Mouse (Mus musculus) intestine, embryonic 14.5 days (tissue): ENCODE measurements around the gene Srsf5. TPM values are rescaled to one million over a fixed set of nuclear protein-coding genes. Genes with fewer than 3 reads are reported as not detected.

Source experiments
- ATAC-seq: fragments of 200-750 bp; cut with Nextera tagmentation; replicated peaks from 2 replicates; pipeline ENCODE4 v1.8.0; 2017; ENCODE audit warnings: low read depth, moderate number of reproducible peaks, moderate TSS enrichment, moderate library complexity; ENCODE audit not compliant: low FRiP score, low TSS enrichment
- DNase-seq: peaks from one replicate; pipeline ENCODE4 v3.0.0-alpha.2; 2018; ENCODE audit warnings: low spot score
- H3K27ac ChIP-seq: fragments of 300-500 bp; sonication (generic); 2 replicates; pipeline ENCODE4 v1.5.1; 2014; ENCODE audit warnings: low read depth, mild to moderate bottlenecking, control low read depth
- H3K27me3 ChIP-seq: fragments of 300-500 bp; sonication (generic); replicated peaks from 2 replicates; pipeline ENCODE4 v1.6.1; 2014; ENCODE audit warnings: low read length, control low read depth; ENCODE audit not compliant: control insufficient read depth, insufficient read depth
- H3K36me3 ChIP-seq: fragments of 300-500 bp; sonication (generic); 2 replicates; pipeline ENCODE4 v1.6.1; 2014; ENCODE audit warnings: low read length, control low read depth; ENCODE audit not compliant: control insufficient read depth, insufficient read depth
- H3K4me1 ChIP-seq: fragments of 300-500 bp; sonication (generic); replicated peaks from 2 replicates; pipeline ENCODE4 v1.6.1; 2014; ENCODE audit warnings: low read length, control low read depth, mixed read lengths; ENCODE audit not compliant: control insufficient read depth, insufficient read depth
- H3K4me2 ChIP-seq: fragments of 300-500 bp; sonication (generic); 2 replicates; pipeline ENCODE4 v1.6.1; 2014; ENCODE audit warnings: low read length
- H3K4me3 ChIP-seq: fragments of 300-500 bp; sonication (generic); 2 replicates; pipeline ENCODE4 v1.5.1; 2014; ENCODE audit warnings: low read depth, low read length, control low read depth, mixed read lengths
- H3K9ac ChIP-seq: fragments of 300-500 bp; sonication (generic); 2 replicates; pipeline ENCODE4 v1.6.1; 2014; ENCODE audit warnings: mild to moderate bottlenecking, low read length
- H3K9me3 ChIP-seq: fragments of 300-500 bp; sonication (generic); 2 replicates; pipeline ENCODE4 v1.6.1; 2016; ENCODE audit warnings: low read length, control low read depth; ENCODE audit not compliant: control insufficient read depth
- whole genome bisulfite sequencing: fragments of 180-500 bp; shearing (Covaris S2); extraction: QIAGEN DNeasy Blood & Tissue Kit; methylation state at CpG from one replicate; pipeline ENCODE4 v1.1.7; 2014; 5-methylcytosine and 5-hydroxymethylcytosine counted together
- polyA plus RNA-seq: library from polyadenylated mRNA; unstranded; fragments of >200 nt; fragmentation: Nextera tagmentation; extraction: Ambion mirVana; gene quantifications from 2 replicates; pipeline ENCODE4 v1.2.1, GENCODE M21; 2014

The Srsf5 gene
- polyA plus RNA-seq, 1 experiment from 2014 or later, result 350 TPM

DNA sequence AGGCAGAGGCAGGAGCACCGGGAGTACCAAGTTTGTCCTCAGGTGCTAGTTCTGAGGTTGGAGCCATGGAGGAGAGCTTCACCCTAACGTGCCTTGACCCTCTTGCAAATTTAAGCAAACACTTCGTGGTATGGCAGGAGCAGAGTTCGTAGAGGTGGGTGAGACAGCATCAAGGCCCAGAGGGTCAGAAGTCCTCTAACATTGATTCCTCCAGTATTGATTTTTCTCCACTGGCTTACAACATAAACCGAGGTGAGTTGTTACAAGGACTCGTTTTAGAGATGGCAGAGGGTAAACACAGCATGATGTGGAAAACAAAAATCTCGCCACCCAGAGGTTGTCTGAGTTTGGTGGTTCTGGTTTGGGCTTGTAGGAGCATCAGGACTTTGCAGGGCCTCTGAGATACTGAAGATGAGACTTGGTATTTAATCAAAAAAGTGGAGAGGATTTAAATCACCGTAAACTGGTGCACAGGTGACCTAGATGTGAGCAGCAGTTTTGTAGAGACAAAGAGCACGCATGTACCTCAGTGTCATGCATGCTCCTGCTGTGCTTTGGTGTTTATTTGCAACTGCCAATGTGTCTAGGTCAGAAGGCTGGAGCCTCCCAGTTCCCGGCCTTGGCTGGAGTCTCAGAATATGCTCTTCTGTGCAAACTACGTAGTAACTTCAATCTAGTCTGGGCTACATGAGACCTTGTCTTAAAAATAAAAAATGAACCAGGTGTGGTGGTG is 30.8 kb downstream of the Srsf5 start:
- DNase-seq (peak; percentile 41), ATAC-seq (no peak)
- H3K4me3 ChIP-seq, result no peak overlapping the region
- no peaks in the 10 kb centered on the region for H3K27me3 ChIP-seq
- H3K9ac ChIP-seq, result no peak overlapping the region
- no peaks in the 10 kb centered on the region for H3K36me3 ChIP-seq
- H3K4me2 ChIP-seq, result no peak overlapping the region
- WGBS, result 82% methylated on average over 11 of the region's 11 CpGs
- no peaks in the 10 kb centered on the region for H3K9me3 ChIP-seq
- H3K4me1 ChIP-seq, result no peaks in the 10 kb centered on the region
- no peak overlapping the region for H3K27ac ChIP-seq

DNA sequence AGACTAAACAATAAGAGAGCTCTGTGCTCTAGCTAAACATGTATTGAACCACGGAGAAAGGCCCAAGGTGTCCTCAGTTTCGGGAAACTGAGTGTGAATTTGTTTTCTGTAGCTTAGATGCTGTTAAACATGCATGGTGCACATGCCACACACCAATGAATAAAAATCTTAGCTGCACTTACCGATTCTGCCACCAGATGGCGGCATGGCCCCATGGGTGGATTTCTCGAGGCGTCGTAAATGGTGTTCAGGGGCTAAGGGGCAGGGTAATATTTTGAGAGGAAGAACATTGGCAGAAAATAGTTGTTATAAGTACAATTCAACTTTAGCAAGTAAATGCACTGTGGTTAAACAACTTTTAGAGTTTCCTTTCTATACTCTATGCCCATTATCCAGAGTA is 37.0 kb downstream of the Srsf5 start:
- Histone ChIP-seq H3K27ac (no peak overlapping the region), H3K9me3 (no peaks in the 10 kb centered on the region), H3K4me1 (no peaks in the 10 kb centered on the region), H3K27me3 (no peaks in the 10 kb centered on the region), H3K9ac (no peak overlapping the region), H3K4me2 (no peak overlapping the region), H3K36me3 (no peaks in the 10 kb centered on the region), H3K4me3 (no peak overlapping the region)
- DNase-seq, result peak; percentile 96
- WGBS, result 1% methylated on average over 7 of the region's 7 CpGs
- no peak for ATAC-seq

DNA sequence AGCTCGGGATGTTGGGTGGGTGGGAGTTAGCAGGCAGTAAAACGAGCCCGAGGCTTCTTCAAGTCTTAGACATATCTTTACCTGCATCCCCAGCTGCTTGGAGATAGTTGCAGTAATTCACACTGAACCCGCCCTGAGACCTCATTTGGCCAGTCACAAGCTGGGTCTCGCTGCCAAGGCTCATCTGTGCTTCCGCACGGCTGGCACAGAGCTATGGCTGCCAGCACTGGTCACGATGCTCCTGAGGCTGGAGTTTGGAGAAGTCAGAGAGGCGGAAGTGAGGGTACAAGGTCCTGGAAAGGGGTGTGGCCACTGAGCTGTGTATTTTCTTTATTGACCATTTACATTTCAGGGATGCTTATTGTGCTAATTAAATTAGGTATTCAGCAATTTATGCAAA is 38.4 kb downstream of the Srsf5 start:
- DNase-seq (no peak), ATAC-seq (no peak)
- Histone ChIP-seq H3K9ac (no peak overlapping the region), H3K36me3 (no peaks in the 10 kb centered on the region), H3K4me2 (no peak overlapping the region), H3K27me3 (no peaks in the 10 kb centered on the region), H3K27ac (no peak overlapping the region), H3K9me3 (no peaks in the 10 kb centered on the region), H3K4me3 (no peak overlapping the region), H3K4me1 (no peaks in the 10 kb centered on the region)
- 74% methylated on average over 9 of the region's 9 CpGs for WGBS

DNA sequence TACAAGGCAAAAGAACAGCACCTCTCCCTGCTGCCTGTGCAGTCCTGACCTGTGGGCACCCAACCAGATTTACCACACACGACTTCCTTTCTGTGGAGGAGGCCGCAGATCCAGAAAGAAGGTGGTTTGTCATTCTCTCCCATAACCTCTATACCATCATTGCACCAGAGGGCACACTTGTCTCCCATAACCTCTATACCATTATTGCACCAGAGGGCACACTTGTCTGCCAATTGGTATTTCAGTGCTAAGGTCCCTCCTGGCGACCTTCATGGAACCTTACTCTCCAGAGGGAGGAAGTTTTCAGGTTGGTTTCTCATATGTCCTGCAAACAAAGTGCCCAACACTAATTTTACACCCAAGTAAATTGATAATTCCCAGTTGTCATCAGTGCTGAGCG is 41.3 kb downstream of the Srsf5 start:
- Histone ChIP-seq H3K27me3 (no peaks in the 10 kb centered on the region), H3K4me1 (no peaks in the 10 kb centered on the region), H3K4me3 (no peak overlapping the region), H3K36me3 (no peaks in the 10 kb centered on the region), H3K4me2 (no peak overlapping the region), H3K9ac (no peak overlapping the region), H3K27ac (no peak overlapping the region), H3K9me3 (no peaks in the 10 kb centered on the region)
- DNase-seq, result peak; percentile 36
- 74% methylated on average over 4 of the region's 4 CpGs for WGBS
- ATAC-seq, result no peak

DNA sequence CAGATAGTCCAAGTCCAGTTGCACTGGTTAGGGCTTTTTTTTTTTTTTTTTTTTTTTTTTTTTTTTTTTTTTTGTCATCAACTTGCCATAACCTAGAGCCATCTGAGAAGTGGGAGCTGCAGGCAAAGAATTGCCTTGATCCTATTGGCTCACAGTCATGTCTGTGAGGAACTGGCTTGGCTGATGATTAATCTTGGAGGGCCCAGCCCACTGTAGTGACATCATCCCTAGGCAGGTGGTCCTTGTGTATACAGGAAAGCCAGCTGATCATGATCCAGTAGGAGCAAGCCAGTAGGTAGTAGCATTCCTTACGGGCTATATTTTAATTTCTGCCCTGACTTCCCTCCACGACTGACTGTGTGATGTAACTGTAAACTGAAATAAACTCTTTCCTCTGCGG is 43.0 kb downstream of the Srsf5 start:
- Histone ChIP-seq H3K9ac (no peak overlapping the region), H3K36me3 (no peaks in the 10 kb centered on the region), H3K9me3 (no peaks in the 10 kb centered on the region), H3K27ac (no peak overlapping the region), H3K4me2 (no peak overlapping the region), H3K4me1 (no peaks in the 10 kb centered on the region), H3K4me3 (no peak overlapping the region), H3K27me3 (no peaks in the 10 kb centered on the region)
- no peak for DNase-seq
- no peak for ATAC-seq
- 78% methylated on average over 3 of the region's 3 CpGs for WGBS

DNA sequence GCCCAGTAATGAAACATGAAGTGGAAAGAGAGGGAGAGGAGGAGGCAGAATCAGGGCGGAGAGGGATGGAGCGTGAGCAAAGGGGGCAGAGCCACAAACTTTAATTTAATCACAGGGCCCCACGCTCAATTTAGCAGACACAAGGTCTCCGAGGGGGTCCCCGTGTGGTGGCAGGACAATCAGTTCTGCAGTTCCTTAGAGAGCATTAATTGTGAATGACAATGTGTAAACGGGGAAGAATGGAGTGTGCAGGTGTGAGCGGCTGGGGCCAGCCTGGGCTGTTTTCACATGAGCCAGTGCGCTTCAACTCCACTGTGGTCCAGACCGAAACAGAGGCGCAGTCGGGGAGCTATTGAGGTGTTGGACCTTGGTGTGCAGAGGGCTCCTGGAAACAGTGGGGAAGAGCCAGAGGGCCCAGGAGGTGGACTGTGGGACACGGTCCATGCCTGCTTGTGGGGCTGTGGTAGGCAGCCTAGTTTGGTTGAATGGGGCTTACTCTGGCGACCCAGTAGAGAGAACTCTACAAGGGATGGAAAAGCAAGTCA is 45.7 kb downstream of the Srsf5 start:
- no peaks in the 10 kb centered on the region for H3K27me3 ChIP-seq
- DNase-seq (no peak), ATAC-seq (no peak)
- no peak overlapping the region for H3K4me2 ChIP-seq
- H3K9me3 ChIP-seq, result 0 out of 2 replicates have a peak, but pooled peaks cover 3% of the 10 kb centered on the region
- H3K4me1 ChIP-seq, result no peaks in the 10 kb centered on the region
- no peak overlapping the region for H3K27ac ChIP-seq
- H3K9ac ChIP-seq, result no peak overlapping the region
- H3K36me3 ChIP-seq, result no peaks in the 10 kb centered on the region
- WGBS, result 87% methylated on average over 13 of the region's 13 CpGs
- no peak overlapping the region for H3K4me3 ChIP-seq

DNA sequence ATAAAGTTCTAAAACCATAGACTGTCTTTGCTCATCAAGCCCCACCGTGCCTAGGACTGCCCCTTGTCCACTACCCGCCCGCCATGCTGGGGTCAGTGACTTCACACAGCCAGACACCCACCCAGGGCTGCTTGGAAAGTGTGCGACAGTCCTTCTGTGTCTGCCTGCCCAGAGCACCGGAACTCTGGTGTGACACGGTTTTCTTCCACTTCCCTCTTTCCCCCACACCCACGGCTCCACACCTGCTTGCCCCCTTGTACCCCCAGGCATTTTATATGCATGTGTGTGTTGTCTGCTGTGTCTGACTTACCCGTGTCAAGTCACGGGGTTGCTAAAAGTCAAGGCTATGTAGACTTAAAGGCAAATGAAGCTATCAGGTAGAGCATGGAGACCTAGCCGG is 46.5 kb downstream of the Srsf5 start:
- DNase-seq (no peak), ATAC-seq (no peak)
- H3K27ac ChIP-seq, result no peak overlapping the region
- H3K9me3 ChIP-seq, result 0 out of 2 replicates have a peak, but pooled peaks cover 3% of the 10 kb centered on the region
- no peak overlapping the region for H3K4me2 ChIP-seq
- H3K36me3 ChIP-seq, result no peaks in the 10 kb centered on the region
- 85% methylated on average over 10 of the region's 10 CpGs for WGBS
- no peak overlapping the region for H3K9ac ChIP-seq
- H3K27me3 ChIP-seq, result no peaks in the 10 kb centered on the region
- H3K4me1 ChIP-seq, result no peaks in the 10 kb centered on the region
- no peak overlapping the region for H3K4me3 ChIP-seq

DNA sequence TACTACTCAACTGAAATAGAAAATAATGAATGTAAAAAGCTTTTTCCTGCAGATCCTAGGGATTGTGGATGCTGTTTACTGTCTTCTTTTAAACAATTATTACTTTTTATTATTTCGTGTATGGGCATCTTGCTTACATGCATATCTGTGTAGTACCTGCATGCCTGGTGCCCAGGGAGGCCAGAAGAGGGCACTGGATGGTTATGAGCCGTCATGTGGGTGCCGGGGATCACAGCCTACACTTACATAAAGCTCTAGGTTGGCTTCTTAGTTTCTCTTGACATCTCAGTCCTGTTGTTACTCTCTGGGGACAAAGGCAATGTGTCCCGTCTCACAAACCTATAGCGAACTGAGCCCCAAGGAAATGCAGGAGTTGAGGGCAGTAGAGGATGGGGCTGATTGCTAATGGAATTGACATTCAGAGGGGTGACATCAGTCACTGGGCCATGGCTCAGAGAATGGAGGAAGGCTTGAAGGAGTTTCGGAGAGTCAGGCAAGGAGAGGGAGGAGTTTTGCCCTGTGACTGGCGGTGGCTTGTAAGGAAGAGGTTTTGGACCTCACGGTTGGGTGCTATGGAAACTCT is 47.3 kb downstream of the Srsf5 start:
- no peaks in the 10 kb centered on the region for H3K4me1 ChIP-seq
- no peak overlapping the region for H3K4me2 ChIP-seq
- H3K9ac ChIP-seq, result no peak overlapping the region
- no peak overlapping the region for H3K4me3 ChIP-seq
- WGBS, result 82% methylated on average over 8 of the region's 8 CpGs
- ATAC-seq (no peak), DNase-seq (no peak)
- H3K36me3 ChIP-seq, result no peaks in the 10 kb centered on the region
- H3K9me3 ChIP-seq, result 0 out of 2 replicates have a peak, but pooled peaks cover 3% of the 10 kb centered on the region
- 0 out of 2 replicates have a peak, but pooled peaks cover 2% of the 10 kb centered on the region for H3K27me3 ChIP-seq
- H3K27ac ChIP-seq, result no peak overlapping the region
